Mouse (Mus musculus): ENCODE results near the gene Hpse2. TPM values are rescaled to one million over a fixed set of nuclear protein-coding genes. Genes with fewer than 3 reads are reported as not detected.

The Hpse2 gene
- polyA plus RNA-seq, 1 experiment: not detected

GRCm38 (mm10) chr19:43415565-43415964 lies 27.4 kb upstream of the Hpse2 start:
- Histone ChIP-seq H3K4me3 (no peak overlapping the region), H3ac (ENCODE audit: control insufficient read depth, insufficient read length) (no peak overlapping the region), H3K79me2 (ENCODE audit: control insufficient read depth, insufficient read depth) (no peaks in the 10 kb centered on the region), H3K4me2 (ENCODE audit: low read depth) (no peak overlapping the region), H3K36me3 (ENCODE audit: control insufficient read depth, insufficient read depth) (no peaks in the 10 kb centered on the region), H3K27me3 (ENCODE audit: control insufficient read depth, insufficient read depth, insufficient read length) (no peaks in the 10 kb centered on the region)
- TF ChIP-seq MAX (IDR thresholded peaks at IDR 0.05; ENCODE audit: low read depth) (no peak), CEBPB (IDR thresholded peaks at IDR 0.05; ENCODE audit: insufficient read depth, poor library complexity, severe bottlenecking) (no peak), SRF (IDR thresholded peaks at IDR 0.05; ENCODE audit: control insufficient read depth, insufficient read length, low read depth) (no peak), USF1 (IDR thresholded peaks at IDR 0.05; ENCODE audit: low read depth) (no peak), E2F4 (IDR thresholded peaks at IDR 0.05; ENCODE audit: insufficient read depth) (no peak), REST (IDR thresholded peaks at IDR 0.05; ENCODE audit: insufficient read depth, insufficient read length) (no peak), MYOG (IDR thresholded peaks at IDR 0.05; ENCODE audit: control insufficient read depth in 1 of 3, insufficient read depth in 1 of 3, insufficient read length in 2 of 3, low read depth in 2 of 3) (no peak), MYOD1 (IDR thresholded peaks at IDR 0.05; ENCODE audit: control insufficient read depth in 1 of 3, insufficient read length in 2 of 3, low read depth in 2 of 3) (no peak), POLR2A (IDR thresholded peaks at IDR 0.05; ENCODE audit: insufficient read length, low read depth) (no peak), POLR2AphosphoS2 (IDR thresholded peaks at IDR 0.05; ENCODE audit: insufficient read length, low read depth) (no peak), TCF12 (IDR thresholded peaks at IDR 0.05; ENCODE audit: insufficient read depth, poor library complexity, severe bottlenecking) (no peak), TCF3 (IDR thresholded peaks at IDR 0.05; ENCODE audit: insufficient read length, low read depth) (no peak)

- H3K4me3 ChIP-seq: no peak overlapping the region
- no peak overlapping the region for H3ac ChIP-seq (ENCODE audit: control insufficient read depth, insufficient read length)
- TF ChIP-seq REST (IDR thresholded peaks at IDR 0.05; ENCODE audit: insufficient read depth, insufficient read length) (no peak), E2F4 (IDR thresholded peaks at IDR 0.05; ENCODE audit: insufficient read depth) (no peak), MAX (IDR thresholded peaks at IDR 0.05; ENCODE audit: low read depth) (no peak), MYOD1 (IDR thresholded peaks at IDR 0.05; ENCODE audit: control insufficient read depth in 1 of 3, insufficient read length in 2 of 3, low read depth in 2 of 3) (no peak), TCF12 (IDR thresholded peaks at IDR 0.05; ENCODE audit: insufficient read depth, poor library complexity, severe bottlenecking) (no peak), POLR2AphosphoS2 (IDR thresholded peaks at IDR 0.05; ENCODE audit: insufficient read length, low read depth) (no peak), SRF (IDR thresholded peaks at IDR 0.05; ENCODE audit: control insufficient read depth, insufficient read length, low read depth) (no peak), USF1 (IDR thresholded peaks at IDR 0.05; ENCODE audit: low read depth) (no peak), TCF3 (IDR thresholded peaks at IDR 0.05; ENCODE audit: insufficient read length, low read depth) (no peak), POLR2A (IDR thresholded peaks at IDR 0.05; ENCODE audit: insufficient read length, low read depth) (no peak)
- H3K4me2 ChIP-seq (ENCODE audit: low read depth): no peak overlapping the region
- no peaks in the 10 kb centered on the region for H3K27me3 ChIP-seq (ENCODE audit: control insufficient read depth, insufficient read depth, insufficient read length)
- no peaks in the 10 kb centered on the region for H3K79me2 ChIP-seq (ENCODE audit: control insufficient read depth, insufficient read depth)
- H3K36me3 ChIP-seq (ENCODE audit: control insufficient read depth, insufficient read depth): no peaks in the 10 kb centered on the region
These were observed 19.0 kb upstream of the Hpse2 start for GRCm38 (mm10) chr19:43407181-43407580.

GRCm38 (mm10) chr19:43396327-43396726 lies 8.2 kb upstream of the Hpse2 start:
- H3K27me3 ChIP-seq (ENCODE audit: control insufficient read depth, insufficient read depth, insufficient read length): peaks cover 4% of the 10 kb centered on the region
- TF ChIP-seq TCF12 (IDR thresholded peaks at IDR 0.05; ENCODE audit: insufficient read depth, poor library complexity, severe bottlenecking) (no peak), E2F4 (IDR thresholded peaks at IDR 0.05; ENCODE audit: insufficient read depth) (no peak), TCF3 (IDR thresholded peaks at IDR 0.05; ENCODE audit: insufficient read length, low read depth) (no peak), USF1 (IDR thresholded peaks at IDR 0.05; ENCODE audit: low read depth) (no peak), CEBPB (IDR thresholded peaks at IDR 0.05; ENCODE audit: insufficient read depth, poor library complexity, severe bottlenecking) (no peak), REST (IDR thresholded peaks at IDR 0.05; ENCODE audit: insufficient read depth, insufficient read length) (no peak), MAX (IDR thresholded peaks at IDR 0.05; ENCODE audit: low read depth) (no peak), SRF (IDR thresholded peaks at IDR 0.05; ENCODE audit: control insufficient read depth, insufficient read length, low read depth) (no peak), MYOG (IDR thresholded peaks at IDR 0.05; ENCODE audit: control insufficient read depth in 1 of 3, insufficient read depth in 1 of 3, insufficient read length in 2 of 3, low read depth in 2 of 3) (no peak), POLR2AphosphoS2 (IDR thresholded peaks at IDR 0.05; ENCODE audit: insufficient read length, low read depth) (no peak), POLR2A (IDR thresholded peaks at IDR 0.05; ENCODE audit: insufficient read length, low read depth) (no peak), MYOD1 (IDR thresholded peaks at IDR 0.05; ENCODE audit: control insufficient read depth in 1 of 3, insufficient read length in 2 of 3, low read depth in 2 of 3) (no peak)
- no peak overlapping the region for H3K4me3 ChIP-seq

GRCm38 (mm10) chr19:43387071-43387770 lies 934 bp downstream of the Hpse2 start:
- H3K27me3 ChIP-seq (ENCODE audit: control insufficient read depth, insufficient read depth, insufficient read length): peaks cover 34% of the 10 kb centered on the region
- H3ac ChIP-seq (ENCODE audit: control insufficient read depth, insufficient read length): no peak overlapping the region
- no peak overlapping the region for H3K4me3 ChIP-seq
- H3K79me2 ChIP-seq (ENCODE audit: control insufficient read depth, insufficient read depth): no peaks in the 10 kb centered on the region
- TF ChIP-seq POLR2AphosphoS2 (IDR thresholded peaks at IDR 0.05; ENCODE audit: insufficient read length, low read depth) (no peak), TCF12 (IDR thresholded peaks at IDR 0.05; ENCODE audit: insufficient read depth, poor library complexity, severe bottlenecking) (no peak), CEBPB (IDR thresholded peaks at IDR 0.05; ENCODE audit: insufficient read depth, poor library complexity, severe bottlenecking) (no peak), MAX (IDR thresholded peaks at IDR 0.05; ENCODE audit: low read depth) (no peak), TCF3 (IDR thresholded peaks at IDR 0.05; ENCODE audit: insufficient read length, low read depth) (no peak), USF1 (IDR thresholded peaks at IDR 0.05; ENCODE audit: low read depth) (no peak), E2F4 (IDR thresholded peaks at IDR 0.05; ENCODE audit: insufficient read depth) (no peak), MYOD1 (IDR thresholded peaks at IDR 0.05; ENCODE audit: control insufficient read depth in 1 of 3, insufficient read length in 2 of 3, low read depth in 2 of 3) (no peak), POLR2A (IDR thresholded peaks at IDR 0.05; ENCODE audit: insufficient read length, low read depth) (no peak), SRF (IDR thresholded peaks at IDR 0.05; ENCODE audit: control insufficient read depth, insufficient read length, low read depth) (no peak), REST (IDR thresholded peaks at IDR 0.05; ENCODE audit: insufficient read depth, insufficient read length) (no peak), MYOG (IDR thresholded peaks at IDR 0.05; ENCODE audit: control insufficient read depth in 1 of 3, insufficient read depth in 1 of 3, insufficient read length in 2 of 3, low read depth in 2 of 3) (no peak)
- H3K4me2 ChIP-seq (ENCODE audit: low read depth): no peak overlapping the region
- no peaks in the 10 kb centered on the region for H3K36me3 ChIP-seq (ENCODE audit: control insufficient read depth, insufficient read depth)

More at GRCm38 (mm10) chr19:43396327-43396726, 8.2 kb upstream of the Hpse2 start:
- Histone ChIP-seq H3K79me2 (ENCODE audit: control insufficient read depth, insufficient read depth) (no peaks in the 10 kb centered on the region), H3K36me3 (ENCODE audit: control insufficient read depth, insufficient read depth) (no peaks in the 10 kb centered on the region), H3K4me2 (ENCODE audit: low read depth) (no peak overlapping the region), H3ac (ENCODE audit: control insufficient read depth, insufficient read length) (no peak overlapping the region)
